Mouse (Mus musculus): ENCODE measurements around the gene Fgfr2.
A peak's percentile ranks its signal among the peaks of the same experiment; 100 is the strongest.

DNA sequence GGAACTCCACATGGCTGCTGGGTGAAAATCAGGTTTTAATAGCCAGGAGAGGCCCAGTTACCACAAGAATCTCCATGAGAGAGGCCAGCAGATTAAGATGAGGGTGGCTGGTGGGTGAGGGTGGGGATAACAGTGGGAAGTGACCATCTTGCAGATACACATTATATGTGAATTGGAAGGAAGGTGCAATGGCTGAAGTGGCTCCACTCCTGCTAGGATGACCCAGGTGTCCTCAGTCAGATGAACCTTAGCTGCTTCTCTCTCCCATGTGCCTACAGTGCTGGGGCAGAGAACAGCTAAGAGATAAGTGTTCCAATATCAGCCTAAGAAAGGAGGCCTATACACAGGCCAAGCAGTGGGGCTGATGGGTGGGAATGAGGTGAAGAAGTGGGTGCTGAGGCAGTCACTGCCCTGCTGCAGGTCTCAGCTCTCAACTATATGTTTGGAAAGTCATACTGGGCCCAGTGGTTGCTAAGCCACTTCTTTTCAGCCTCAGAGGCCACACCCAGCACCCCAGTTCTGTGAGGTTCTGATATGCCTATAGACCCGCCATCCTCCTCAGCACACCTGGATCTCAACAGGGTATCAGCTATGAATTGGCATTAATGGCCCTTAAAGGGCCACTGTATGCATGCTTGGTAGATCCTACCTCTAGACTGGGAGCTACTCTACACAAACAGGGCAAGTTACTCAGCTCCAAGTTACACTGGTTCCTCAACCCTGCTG, 345.3 kb downstream of the Fgfr2 start:
- TF ChIP-seq CTCF (IDR thresholded peaks at IDR 0.05; ENCODE audit: low read depth): no peak
- peak; percentile 97 for TF ChIP-seq EP300 (IDR thresholded peaks at IDR 0.05; ENCODE audit: low read depth)

Measured in liver, postnatal 0 days (tissue).